Mouse (Mus musculus) left cerebral cortex, adult 8-10 months (tissue): ENCODE results near the gene Zdhhc21. TPM values are rescaled to one million over a fixed set of nuclear protein-coding genes. Genes with fewer than 3 reads are reported as not detected.

ENCODE experiments used
- DNase-seq, 2 experiments: peaks; one replicate each; pipeline ENCODE4 v3.0.0; 2022; ENCODE audit warnings: low spot score in 2 of 2
- total RNA-seq, 4 experiments: library from RNA; stranded (reverse); gene quantifications; 2 replicates each; pipeline ENCODE4 v1.2.4; 2022

Zdhhc21 gene
- 10 to 100 TPM; 49.9 to 65.6 (median 58.2) TPM for total RNA-seq

- DNase-seq: peak; percentile 71 to 84
Measured at GRCm38 (mm10) chr4:82859131-82860125, at the start of gene Zdhhc21. Gene Zdhhc21, minus strand, starts transcription at chr4:82859958.

- no peak for DNase-seq
Measured at GRCm38 (mm10) chr4:82895227-82895626, 35.5 kb upstream of the Zdhhc21 start.

- DNase-seq: peak in 1 of 2 experiments; percentile 17
Measured at GRCm38 (mm10) chr4:82892247-82892646, 32.5 kb upstream of the Zdhhc21 start.

GRCm38 (mm10) chr4:82891566-82891965, 31.8 kb upstream of the Zdhhc21 start:
- DNase-seq: no peak

GRCm38 (mm10) chr4:82891049-82891448, 31.3 kb upstream of the Zdhhc21 start:
- DNase-seq: no peak

- no peak for DNase-seq
Measured at GRCm38 (mm10) chr4:82890585-82890984, 30.8 kb upstream of the Zdhhc21 start.

- no peak for DNase-seq
Measured at GRCm38 (mm10) chr4:82886148-82886547, 26.4 kb upstream of the Zdhhc21 start.

GRCm38 (mm10) chr4:82885535-82885913, 25.8 kb upstream of the Zdhhc21 start:
- no peak for DNase-seq

- no peak for DNase-seq
Measured at GRCm38 (mm10) chr4:82884636-82885534, 25.1 kb upstream of the Zdhhc21 start, which contains the start of gene Cer1. Gene Cer1, minus strand, starts transcription at chr4:82885148.

- no peak for DNase-seq
Measured at GRCm38 (mm10) chr4:82882500-82882899, 22.7 kb upstream of the Zdhhc21 start.

GRCm38 (mm10) chr4:82881366-82881765, 21.6 kb upstream of the Zdhhc21 start:
- no peak for DNase-seq

- no peak for DNase-seq
Measured at GRCm38 (mm10) chr4:82880243-82880642, 20.5 kb upstream of the Zdhhc21 start.

- no peak for DNase-seq
Measured at GRCm38 (mm10) chr4:82879152-82879551, 19.4 kb upstream of the Zdhhc21 start.

- no peak for DNase-seq
Measured at GRCm38 (mm10) chr4:82876656-82877055, 16.9 kb upstream of the Zdhhc21 start.

- DNase-seq: no peak
Measured at GRCm38 (mm10) chr4:82875532-82875931, 15.8 kb upstream of the Zdhhc21 start.

GRCm38 (mm10) chr4:82874791-82875190, 15.0 kb upstream of the Zdhhc21 start:
- DNase-seq: no peak

GRCm38 (mm10) chr4:82872548-82872947, 12.8 kb upstream of the Zdhhc21 start:
- DNase-seq: no peak

GRCm38 (mm10) chr4:82872121-82872520, 12.4 kb upstream of the Zdhhc21 start:
- DNase-seq: no peak

GRCm38 (mm10) chr4:82870931-82871330, 11.2 kb upstream of the Zdhhc21 start:
- DNase-seq: no peak

GRCm38 (mm10) chr4:82867731-82868445, 8.1 kb upstream of the Zdhhc21 start:
- DNase-seq: no peak

GRCm38 (mm10) chr4:82867111-82867510, 7.4 kb upstream of the Zdhhc21 start:
- no peak for DNase-seq
